Mouse (Mus musculus) erythroid progenitor cell, adult 5-6 weeks (primary cell): ENCODE results near the gene Pan2. TPM values are rescaled to one million over a fixed set of nuclear protein-coding genes. Genes with fewer than 3 reads are reported as not detected.
"Not testable (repeated sequence)": the region's sequence is repeated elsewhere in the genome, so short reads cannot be mapped to it uniquely, and the experiment has no call there.

Experiments used
- ATAC-seq: replicated peaks from 2 replicates; pipeline ENCODE4 v1.8.0; 2016; ENCODE audit warnings: moderate number of reproducible peaks, mild to moderate bottlenecking, moderate TSS enrichment, inconsistent platforms; ENCODE audit not compliant: poor library complexity, low FRiP score, severe bottlenecking
- total RNA-seq, 2 experiments: library from RNA; stranded (forward) in 1 of 2; stranded (reverse) in 1 of 2; fragments of 150-400 nt in 1 of 2; fragments of 186-747, 209-891 nt in 1 of 2; gene quantifications; 2 replicates each; pipeline versions ENCODE4 v1.2.3 to v1.2.4; 2015 to 2017; ENCODE audit warnings: low replicate concordance in 2 of 2

Pan2 gene
- total RNA-seq (2015; ENCODE audit: low replicate concordance) = 34.8 and 42.9 TPM in 2 replicates
- total RNA-seq (2017; ENCODE audit: low replicate concordance) = 27.0 and 27.5 TPM in 2 replicates

GRCm38 (mm10) chr10:128303126-128304021 lies at the start of gene Pan2:
Pan2 (plus strand) TSS chr10:128303335.
- ATAC-seq = peak; percentile 96

DNA sequence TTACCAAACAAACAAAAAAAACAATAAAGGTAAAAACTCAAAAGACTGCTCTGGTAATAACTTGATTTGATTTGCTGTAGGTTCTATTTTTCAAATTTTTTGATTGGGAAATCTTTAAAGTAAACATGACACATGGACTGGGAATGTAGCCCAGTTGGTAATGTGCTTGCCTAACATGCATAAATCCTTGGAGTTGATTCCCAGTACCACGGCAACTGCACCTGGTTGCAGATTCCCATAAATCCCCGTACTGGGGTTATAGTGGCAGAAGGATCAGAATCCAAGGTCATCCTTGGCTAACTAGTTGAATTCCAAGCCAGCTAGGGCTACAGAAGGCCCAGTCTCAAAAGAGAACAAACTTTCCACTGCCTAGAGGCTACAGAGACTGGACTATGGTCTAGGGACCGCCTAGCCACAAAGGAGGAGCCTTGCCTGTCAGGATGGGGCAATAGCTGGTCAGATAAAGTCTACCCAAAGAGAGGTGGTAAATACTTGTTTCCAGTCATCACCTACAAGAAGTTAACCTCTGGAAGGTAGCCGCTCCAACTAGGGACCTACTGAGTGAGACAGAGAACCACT lies 49.4 kb upstream of the Pan2 start, which contains the start of gene Apon:
TSS of gene Apon (plus strand) at position 420 of the 579 bp plus-strand sequence.
- ATAC-seq = no peak

GRCm38 (mm10) chr10:128255925-128256324 lies 47.2 kb upstream of the Pan2 start:
- ATAC-seq = no peak

GRCm38 (mm10) chr10:128256328-128256727 lies 46.8 kb upstream of the Pan2 start:
- ATAC-seq = no peak

GRCm38 (mm10) chr10:128258953-128259352 lies 44.2 kb upstream of the Pan2 start:
- no peak for ATAC-seq

DNA sequence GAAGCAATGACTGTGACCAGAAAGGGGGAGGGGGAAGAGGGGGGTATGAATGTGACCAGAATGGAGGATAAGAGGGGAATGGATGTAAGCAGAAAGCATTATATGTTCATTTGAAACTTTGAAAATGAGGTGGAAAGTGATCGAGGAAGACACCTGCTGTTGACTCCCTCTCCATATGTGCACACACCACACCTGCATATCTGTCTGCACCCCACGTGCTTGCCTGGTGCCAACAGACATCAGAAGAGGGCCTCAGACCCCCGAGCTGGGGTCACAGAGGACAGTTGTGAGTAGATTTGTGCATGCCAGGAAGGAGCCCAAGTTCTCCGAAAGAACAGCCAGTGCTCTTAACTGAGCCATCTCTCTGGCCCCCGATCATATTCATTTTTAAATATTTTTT lies 43.2 kb upstream of the Pan2 start:
- no peak for ATAC-seq

DNA sequence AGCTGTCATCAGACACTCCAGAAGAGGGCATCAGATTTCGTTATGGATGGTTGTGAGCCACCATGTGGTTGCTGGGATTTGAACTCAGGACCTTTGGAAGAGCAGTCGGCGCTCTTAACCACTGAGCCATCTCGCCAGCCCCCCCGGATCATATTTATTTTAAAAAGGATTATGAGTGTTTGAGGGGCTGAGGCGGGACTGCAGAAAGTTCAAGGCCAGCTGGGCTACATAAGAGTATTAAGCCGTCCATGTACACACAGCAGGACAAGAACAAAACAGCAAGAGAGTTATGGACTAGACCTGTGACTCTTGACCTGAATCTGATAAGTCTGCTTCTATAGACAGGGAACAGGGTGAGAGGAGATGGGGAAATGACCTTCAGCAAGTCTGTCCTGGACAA lies 42.8 kb upstream of the Pan2 start:
- ATAC-seq = not testable (repeated sequence)

DNA sequence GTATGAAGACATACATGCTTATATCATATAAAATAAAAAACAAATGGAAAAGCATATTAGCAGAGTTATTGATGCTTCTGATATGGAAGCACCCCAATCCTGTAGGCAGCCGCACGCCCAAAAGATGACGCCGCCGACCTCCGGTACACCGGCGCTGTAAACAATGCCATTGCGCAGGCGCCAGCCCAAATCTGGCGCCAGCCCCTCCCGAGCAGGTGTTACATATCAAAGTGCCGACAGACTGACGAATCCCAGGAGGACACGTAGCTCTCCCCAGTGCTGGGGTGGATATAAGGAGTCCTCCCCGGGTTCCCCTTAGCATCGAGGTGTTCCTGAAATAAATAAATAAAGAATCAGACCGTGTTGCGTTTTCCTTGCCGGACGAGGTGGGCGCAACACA lies 40.8 kb upstream of the Pan2 start:
- no peak for ATAC-seq

DNA sequence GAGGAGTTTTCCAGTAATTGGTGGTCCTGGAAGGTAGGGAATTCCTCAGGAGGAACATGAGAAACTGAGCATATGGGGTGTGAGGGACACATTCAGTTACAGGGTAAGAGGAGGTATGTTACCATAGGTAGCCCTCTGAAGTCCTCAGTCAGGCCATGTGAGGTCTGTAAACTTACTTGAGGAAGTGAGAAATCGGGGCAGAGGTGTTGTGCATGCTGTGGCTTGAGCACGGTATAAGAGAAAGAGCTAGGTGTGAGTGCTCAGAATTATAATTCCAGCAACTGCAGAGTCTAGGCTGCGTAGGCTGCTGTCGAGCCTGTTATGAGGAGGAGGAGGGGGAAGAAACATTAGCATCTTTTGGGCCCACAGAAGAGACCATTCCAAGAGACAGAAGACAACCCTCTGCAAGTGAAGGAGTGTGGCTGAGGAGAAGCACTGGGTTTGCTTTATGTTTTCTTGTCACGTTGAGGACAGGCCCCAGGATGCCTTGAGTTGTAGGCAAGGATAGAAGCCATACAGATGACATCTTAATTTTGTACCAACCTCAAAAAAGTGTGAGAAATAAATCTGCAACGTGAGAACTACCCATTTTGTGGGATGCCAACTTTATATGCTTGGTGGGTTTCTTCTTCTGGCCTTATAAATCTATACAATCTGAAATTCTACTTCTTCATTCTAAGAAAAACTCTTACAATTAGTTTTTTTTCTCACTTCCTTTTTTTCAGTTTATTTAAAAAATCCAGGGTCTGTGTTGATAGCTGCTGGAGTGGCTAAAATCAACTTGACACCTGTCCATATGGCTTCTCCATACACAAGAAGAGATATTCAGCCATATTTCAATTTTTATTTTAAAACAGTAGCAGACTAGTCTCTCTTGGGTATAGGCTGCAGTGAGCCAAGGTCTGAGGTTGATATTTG lies 39.5 kb upstream of the Pan2 start:
- no peak for ATAC-seq

DNA sequence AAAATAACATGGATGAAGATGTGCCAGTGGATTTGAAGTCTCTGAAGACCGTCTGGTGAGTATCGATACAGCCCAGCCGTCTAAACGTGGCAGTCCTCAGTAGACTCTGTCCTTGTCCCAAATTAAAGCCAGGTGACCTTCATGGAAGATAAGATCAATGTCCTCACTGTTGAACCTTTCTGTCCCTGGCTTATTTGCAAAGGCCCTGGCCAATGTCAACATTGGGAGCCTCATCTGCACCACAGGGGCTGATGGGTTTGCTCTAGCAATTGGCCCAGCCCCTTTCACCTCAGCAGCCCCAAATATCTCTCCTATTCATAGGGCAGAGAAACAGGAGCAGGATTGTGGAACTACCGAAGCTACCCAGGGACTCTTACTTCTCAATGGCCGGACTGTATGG lies 34.8 kb upstream of the Pan2 start, which contains the start of gene Apof:
TSS of gene Apof (plus strand) at position 301 of the 400 bp plus-strand sequence.
- no peak for ATAC-seq

- no peak for ATAC-seq
Observed at GRCm38 (mm10) chr10:128269206-128269910, 33.8 kb upstream of the Pan2 start.

- ATAC-seq = peak; percentile 97
Observed at GRCm38 (mm10) chr10:128270287-128270841, 32.8 kb upstream of the Pan2 start, which contains the start of gene Stat2. Stat2 (plus strand) TSS chr10:128270559.

DNA sequence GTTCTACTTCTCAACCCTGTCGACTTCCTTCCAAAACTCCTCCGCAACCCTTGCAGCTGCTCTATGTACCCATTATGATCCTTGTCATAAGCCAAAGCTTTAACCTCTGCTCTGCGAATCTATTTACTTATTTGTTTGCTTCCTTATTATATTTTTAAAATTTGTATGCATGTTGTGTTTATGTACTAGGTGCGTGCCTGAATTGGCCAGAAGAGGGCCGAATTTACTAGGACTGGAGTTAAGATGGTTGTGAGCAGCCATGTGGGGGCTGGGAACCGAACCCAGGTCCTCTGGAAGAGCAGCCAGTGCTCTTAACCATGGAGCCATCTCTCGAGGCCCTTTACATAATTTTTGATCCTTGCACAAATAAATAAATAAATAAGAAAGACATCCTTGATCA lies 32.3 kb upstream of the Pan2 start:
- no peak for ATAC-seq

DNA sequence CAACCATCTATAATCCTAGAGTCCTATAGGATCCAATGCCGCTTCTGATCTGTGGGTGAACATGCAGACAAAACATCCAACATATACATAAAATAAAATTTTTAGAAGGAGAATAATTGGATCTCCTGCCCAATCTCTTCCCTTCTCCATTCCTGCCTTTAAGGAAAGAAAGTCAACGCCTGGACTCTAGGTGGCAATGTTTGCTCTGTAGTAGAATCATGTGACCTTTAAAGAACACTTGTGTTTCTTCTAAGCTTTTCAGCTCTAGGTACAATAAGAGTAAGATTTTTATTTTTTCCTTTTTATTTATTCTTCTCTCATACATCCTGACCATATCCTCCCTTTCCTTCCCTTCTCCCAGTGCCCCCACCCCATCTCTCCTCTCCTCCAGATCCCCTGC lies 31.3 kb upstream of the Pan2 start:
- no peak for ATAC-seq

GRCm38 (mm10) chr10:128272819-128273439 lies 30.2 kb upstream of the Pan2 start:
- ATAC-seq = not testable (repeated sequence)

DNA sequence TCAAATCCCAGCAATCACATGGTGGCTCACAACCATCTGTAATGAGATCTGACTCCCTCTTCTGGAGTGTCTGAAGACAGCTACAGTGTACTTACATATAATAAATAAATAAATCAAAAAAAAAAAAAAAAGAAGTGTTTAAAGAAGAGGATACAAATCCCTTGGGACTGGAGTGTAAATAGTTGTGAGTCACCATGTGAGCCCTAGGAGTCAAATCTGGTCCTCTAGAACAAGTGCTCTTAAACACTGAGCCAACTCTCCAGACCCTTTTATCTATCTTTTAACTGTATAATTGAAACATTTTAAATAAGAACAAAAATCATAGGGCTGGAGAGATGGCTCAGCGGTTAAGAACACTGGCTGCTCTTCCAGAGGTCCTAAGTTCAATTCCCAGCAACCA lies 27.8 kb upstream of the Pan2 start:
- not testable (repeated sequence) for ATAC-seq

GRCm38 (mm10) chr10:128278158-128278557 lies 25.0 kb upstream of the Pan2 start:
- no peak for ATAC-seq

DNA sequence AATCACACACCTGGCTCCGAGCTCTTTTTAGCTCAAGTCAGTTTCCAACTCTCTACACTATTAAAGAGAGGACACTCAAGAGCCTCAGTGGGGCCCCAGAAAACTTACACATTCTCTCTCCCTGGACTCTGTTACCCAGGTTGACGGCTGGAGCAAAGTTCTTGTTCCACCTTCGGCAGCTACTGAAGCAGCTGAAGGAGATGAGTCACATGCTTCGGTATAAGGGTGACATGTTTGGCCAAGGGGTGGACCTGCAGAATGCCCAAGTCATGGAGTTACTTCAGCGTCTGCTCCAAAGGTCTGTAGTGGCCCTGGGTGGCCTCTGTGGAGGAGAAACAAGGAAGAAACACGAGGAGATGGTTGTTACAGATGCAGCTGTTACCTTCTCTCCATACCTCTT lies 22.2 kb upstream of the Pan2 start:
- ATAC-seq = no peak

DNA sequence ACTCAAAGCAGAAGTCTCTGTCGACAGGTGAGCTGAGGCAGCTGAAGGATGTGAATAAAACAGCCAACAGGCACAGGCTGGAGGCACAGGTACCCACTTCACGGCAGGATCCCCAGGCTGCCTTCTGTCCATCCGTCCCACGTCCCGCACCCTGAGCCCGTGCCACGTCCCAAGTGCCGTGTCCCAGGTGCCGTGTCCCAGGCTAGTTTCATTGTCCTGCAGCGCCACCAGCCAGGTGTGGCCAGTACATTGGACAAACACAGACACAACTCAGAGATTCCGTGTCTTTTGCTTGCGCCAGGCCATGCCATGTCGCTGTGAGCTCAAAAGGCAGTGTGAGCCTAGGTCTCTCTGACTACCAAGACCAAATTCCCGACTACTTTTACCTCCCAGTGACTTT lies 21.5 kb upstream of the Pan2 start:
- no peak for ATAC-seq
